Mouse (Mus musculus) embryo, embryonic 11.5 days (tissue): Measurements from ENCODE around the gene Ankrd27.
A peak's percentile ranks its signal among the peaks of the same experiment; 100 is the strongest.

Experiments used
- DNase-seq: peaks from one replicate; pipeline ENCODE4 v3.0.0-alpha.2; 2012; ENCODE audit warnings: low read depth, low spot score

Ankrd27 gene

GRCm38 (mm10) chr7:35636229-35636628 lies 50.2 kb downstream of the Ankrd27 start:
- peak; percentile 23 for DNase-seq

GRCm38 (mm10) chr7:35636874-35637273 lies 50.8 kb downstream of the Ankrd27 start:
- DNase-seq: no peak

GRCm38 (mm10) chr7:35640072-35640471 lies 54.0 kb downstream of the Ankrd27 start:
- no peak for DNase-seq

- DNase-seq: peak; percentile 13
These were observed 60.5 kb downstream of the Ankrd27 start for GRCm38 (mm10) chr7:35646317-35647081.

- DNase-seq: peak; percentile 97
These were observed 61.2 kb downstream of the Ankrd27 start, which contains the start of gene Pdcd5 for GRCm38 (mm10) chr7:35647101-35647698. Pdcd5 (minus strand) TSS chr7:35647521.

GRCm38 (mm10) chr7:35648239-35649069 lies 62.4 kb downstream of the Ankrd27 start:
- DNase-seq: no peak

GRCm38 (mm10) chr7:35649071-35649470 lies 63.0 kb downstream of the Ankrd27 start:
- peak; percentile 11 for DNase-seq

- DNase-seq: no peak
These were observed 64.8 kb downstream of the Ankrd27 start for GRCm38 (mm10) chr7:35650716-35651410.

GRCm38 (mm10) chr7:35651583-35652270 lies 65.7 kb downstream of the Ankrd27 start:
- no peak for DNase-seq

- DNase-seq: no peak
These were observed 71.8 kb downstream of the Ankrd27 start for GRCm38 (mm10) chr7:35657829-35658228.

- DNase-seq: no peak
These were observed 73.1 kb downstream of the Ankrd27 start for GRCm38 (mm10) chr7:35659173-35659572.

GRCm38 (mm10) chr7:35663790-35664376 lies 77.8 kb downstream of the Ankrd27 start:
- no peak for DNase-seq

- DNase-seq: no peak
These were observed 82.3 kb downstream of the Ankrd27 start for GRCm38 (mm10) chr7:35668066-35669041.

GRCm38 (mm10) chr7:35678976-35679375 lies 92.9 kb downstream of the Ankrd27 start:
- no peak for DNase-seq

- no peak for DNase-seq
These were observed 95.5 kb downstream of the Ankrd27 start for GRCm38 (mm10) chr7:35681559-35681958.

- no peak for DNase-seq
These were observed 97.5 kb downstream of the Ankrd27 start for GRCm38 (mm10) chr7:35683409-35684122.

- no peak for DNase-seq
These were observed 100.2 kb downstream of the Ankrd27 start for GRCm38 (mm10) chr7:35686216-35686615.

GRCm38 (mm10) chr7:35686756-35687155 lies 100.7 kb downstream of the Ankrd27 start:
- no peak for DNase-seq

- DNase-seq: no peak
These were observed 101.2 kb downstream of the Ankrd27 start for GRCm38 (mm10) chr7:35687229-35687628.
